Mouse (Mus musculus): Measurements from ENCODE around the gene Cdyl2. TPM values are rescaled to one million over a fixed set of nuclear protein-coding genes. Genes with fewer than 3 reads are reported as not detected.

The Cdyl2 gene
- total RNA-seq (2023), result 12.2 to 14.6 TPM (median 13.5 TPM) in 4 replicates

GRCm38 (mm10) chr8:116732684-116733647 lies at the start of gene Cdyl2:
TSS of gene Cdyl2 (minus strand) at chr8:116732991.

Other genes starting within 250 kb of the Cdyl2 start
- not detected in 4 replicates for gene Dynlrb2, start 228.0 kb downstream of the Cdyl2 start, total RNA-seq (2023)
- gene Cmc2, start 188.5 kb upstream of the Cdyl2 start, total RNA-seq (2023), result 5.2 to 8.1 TPM (median 6.4 TPM) in 4 replicates
- gene Cenpn, start 188.7 kb upstream of the Cdyl2 start, total RNA-seq (2023), result 4.3 to 8.0 TPM (median 5.9 TPM) in 4 replicates
- gene Atmin, start 210.4 kb upstream of the Cdyl2 start, total RNA-seq (2023), result 16.2 to 20.5 TPM (median 17.1 TPM) in 4 replicates
- 0.25 to 0.63 TPM (median 0.45 TPM) in 4 replicates for gene 1700030J22Rik, start 246.0 kb upstream of the Cdyl2 start, total RNA-seq (2023)